Mouse (Mus musculus) 3T3-L1 (cell line): ENCODE measurements around the gene Sfi1.
"Not testable (repeated sequence)": the region's sequence is repeated elsewhere in the genome, so short reads cannot be mapped to it uniquely, and the experiment has no call there.

Experiments used
- DNase-seq: peaks from one replicate; pipeline ENCODE4 v3.0.0-alpha.2; 2015; ENCODE audit warnings: low read depth, low spot score

The Sfi1 gene

DNA sequence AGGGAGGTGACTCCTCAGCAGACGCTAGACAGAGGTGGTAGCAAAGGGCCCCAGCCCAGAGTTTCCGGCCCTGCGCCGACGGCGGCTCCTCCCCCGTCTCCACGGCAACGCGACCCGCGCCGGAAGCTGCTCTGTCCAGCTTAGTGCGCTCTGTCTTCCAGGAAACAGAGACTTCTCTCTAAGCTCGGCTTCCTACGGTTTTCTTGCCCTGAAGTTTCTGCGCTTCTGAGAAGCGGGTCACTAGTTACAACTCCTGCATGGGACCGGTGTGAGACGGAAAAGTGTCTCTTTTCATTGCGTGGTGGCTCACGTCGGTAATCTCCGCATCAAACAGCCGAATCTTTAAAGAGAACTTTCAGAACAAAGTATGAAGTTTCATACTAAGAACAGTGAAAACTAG is at the start of gene Sfi1:
Gene Sfi1 (minus strand): TSS at position 101 of the 400 bp plus-strand sequence.
- no peak for DNase-seq

DNA sequence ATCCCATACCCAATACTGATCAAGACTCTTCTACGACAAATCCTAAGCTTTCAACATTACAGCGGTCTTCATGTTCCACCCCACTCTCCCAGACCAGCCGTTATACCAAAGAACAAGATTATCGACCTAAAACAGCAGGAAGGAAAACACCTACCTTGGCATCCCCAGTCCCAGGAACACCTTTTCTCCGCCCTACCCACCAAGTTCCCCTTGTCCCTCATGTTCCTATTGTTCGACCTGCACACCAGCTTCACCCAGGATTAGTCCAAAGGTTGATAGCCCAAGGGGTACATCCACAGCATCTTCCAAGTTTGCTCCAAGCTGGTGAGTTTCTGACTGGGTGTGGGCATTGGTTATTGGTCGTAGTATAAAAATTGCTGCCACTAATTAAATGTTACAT is 49.1 kb upstream of the Sfi1 start:
- DNase-seq, result no peak

DNA sequence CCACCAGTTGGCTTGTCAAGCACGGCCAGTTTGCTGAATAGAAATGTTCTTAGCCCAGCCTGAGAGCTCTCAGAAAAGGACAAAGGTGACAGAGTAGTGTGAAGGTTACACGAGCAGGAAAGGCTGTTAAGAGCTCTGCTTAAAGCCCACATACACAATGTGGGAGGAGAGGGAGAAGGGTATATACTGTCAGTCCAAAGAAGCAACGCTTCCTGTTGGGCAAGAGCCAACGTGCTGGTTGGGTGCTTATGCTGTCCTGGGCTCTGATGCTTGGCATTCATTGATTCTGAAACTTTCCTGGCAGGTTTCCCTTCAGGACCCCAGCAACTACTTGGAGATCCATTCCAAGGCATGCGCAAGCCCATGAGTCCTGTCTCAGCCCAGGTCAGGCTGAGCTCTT is 42.0 kb upstream of the Sfi1 start:
- DNase-seq, result no peak

- DNase-seq, result no peak
These were observed 40.4 kb upstream of the Sfi1 start for GRCm38 (mm10) chr11:3233704-3234103.

DNA sequence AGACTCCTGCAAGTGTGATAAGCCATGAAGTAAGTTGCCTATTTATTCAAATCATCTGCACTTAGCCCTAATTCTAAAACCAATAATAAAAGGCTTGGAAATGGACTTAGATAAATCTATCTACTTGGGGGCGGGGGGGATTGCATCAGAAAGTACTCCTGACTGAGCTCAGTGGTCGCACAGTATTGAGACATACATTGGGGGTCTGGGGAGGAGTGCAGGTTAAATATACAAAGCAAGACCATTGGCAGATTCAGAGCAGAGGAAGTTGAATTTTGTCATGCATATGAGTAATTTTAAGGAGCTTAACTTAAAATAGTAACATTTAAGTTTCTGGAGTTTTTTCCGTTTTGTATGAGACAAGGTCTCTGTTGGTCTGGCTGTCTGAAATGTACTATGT is 39.0 kb upstream of the Sfi1 start:
- DNase-seq, result no peak

DNA sequence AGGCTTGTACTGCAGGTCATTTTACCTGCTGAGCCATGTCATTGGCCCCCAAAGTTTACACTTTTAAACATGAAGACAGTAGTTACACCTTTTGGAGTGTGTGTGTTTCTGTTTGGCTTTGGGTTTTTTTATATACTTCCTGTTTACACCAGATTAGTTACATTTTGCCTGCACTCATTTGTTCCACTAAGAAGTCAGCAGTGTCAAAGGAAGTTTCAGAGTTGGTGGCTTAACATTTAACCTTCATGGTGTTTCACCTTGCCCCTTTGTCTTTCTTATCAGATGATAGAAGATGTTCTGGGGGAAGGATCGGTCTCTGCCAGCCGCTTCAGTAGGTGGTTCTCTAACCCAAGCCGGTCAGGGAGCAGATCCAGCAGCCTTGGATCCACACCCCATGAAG is 33.9 kb upstream of the Sfi1 start:
- DNase-seq, result no peak

GRCm38 (mm10) chr11:3223105-3223504 is 29.8 kb upstream of the Sfi1 start:
- DNase-seq, result peak; percentile 27

GRCm38 (mm10) chr11:3212526-3212925 is 19.3 kb upstream of the Sfi1 start:
- peak; percentile 15 for DNase-seq

DNA sequence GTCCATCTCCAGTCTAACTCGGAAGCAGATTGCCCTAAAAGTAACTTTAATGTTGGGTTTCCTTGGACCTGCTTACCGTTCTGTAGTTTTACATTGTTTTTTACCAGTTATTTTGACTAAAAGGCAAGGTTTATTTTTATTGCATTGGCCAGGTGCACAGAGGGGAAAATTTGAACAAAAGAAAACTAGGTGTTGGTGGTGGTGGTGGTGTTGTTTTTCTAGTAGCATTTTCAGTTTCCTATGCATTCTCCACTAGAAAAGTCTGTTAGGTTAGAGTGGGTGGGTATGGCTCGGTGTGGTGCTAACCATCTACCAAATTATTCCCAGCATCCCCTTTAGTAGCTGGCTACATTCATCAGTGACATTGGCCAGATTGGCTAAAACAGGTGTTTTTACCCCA is 13.5 kb upstream of the Sfi1 start:
- DNase-seq, result no peak

GRCm38 (mm10) chr11:3205207-3205606 is 11.9 kb upstream of the Sfi1 start:
- DNase-seq, result no peak

DNA sequence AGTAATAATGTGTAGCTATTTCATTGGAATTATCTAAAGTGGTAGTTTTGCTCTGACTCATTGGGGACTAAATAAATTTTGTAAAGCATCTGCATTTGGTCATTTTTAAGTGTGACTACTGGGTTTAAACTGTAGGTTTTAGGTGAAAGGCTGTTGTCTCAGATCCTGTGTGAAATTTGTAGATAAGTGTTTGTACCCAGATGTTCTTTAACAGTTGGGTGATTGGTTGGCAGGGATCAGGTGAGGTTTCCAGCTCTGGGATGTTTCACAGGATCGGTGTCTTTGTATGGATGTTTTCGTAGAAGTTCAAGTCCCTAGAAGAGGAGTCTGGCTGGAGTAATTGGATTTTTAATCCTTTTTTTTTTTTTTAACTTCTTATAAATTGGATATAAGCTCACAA is 10.5 kb upstream of the Sfi1 start:
- DNase-seq, result no peak

GRCm38 (mm10) chr11:3202781-3203441 is 9.6 kb upstream of the Sfi1 start:
- DNase-seq, result peak; percentile 49

GRCm38 (mm10) chr11:3202231-3202701 is 9.0 kb upstream of the Sfi1 start, which contains the start of gene Eif4enif1:
Gene Eif4enif1 (plus strand): TSS chr11:3202392.
- DNase-seq, result peak; percentile 73

DNA sequence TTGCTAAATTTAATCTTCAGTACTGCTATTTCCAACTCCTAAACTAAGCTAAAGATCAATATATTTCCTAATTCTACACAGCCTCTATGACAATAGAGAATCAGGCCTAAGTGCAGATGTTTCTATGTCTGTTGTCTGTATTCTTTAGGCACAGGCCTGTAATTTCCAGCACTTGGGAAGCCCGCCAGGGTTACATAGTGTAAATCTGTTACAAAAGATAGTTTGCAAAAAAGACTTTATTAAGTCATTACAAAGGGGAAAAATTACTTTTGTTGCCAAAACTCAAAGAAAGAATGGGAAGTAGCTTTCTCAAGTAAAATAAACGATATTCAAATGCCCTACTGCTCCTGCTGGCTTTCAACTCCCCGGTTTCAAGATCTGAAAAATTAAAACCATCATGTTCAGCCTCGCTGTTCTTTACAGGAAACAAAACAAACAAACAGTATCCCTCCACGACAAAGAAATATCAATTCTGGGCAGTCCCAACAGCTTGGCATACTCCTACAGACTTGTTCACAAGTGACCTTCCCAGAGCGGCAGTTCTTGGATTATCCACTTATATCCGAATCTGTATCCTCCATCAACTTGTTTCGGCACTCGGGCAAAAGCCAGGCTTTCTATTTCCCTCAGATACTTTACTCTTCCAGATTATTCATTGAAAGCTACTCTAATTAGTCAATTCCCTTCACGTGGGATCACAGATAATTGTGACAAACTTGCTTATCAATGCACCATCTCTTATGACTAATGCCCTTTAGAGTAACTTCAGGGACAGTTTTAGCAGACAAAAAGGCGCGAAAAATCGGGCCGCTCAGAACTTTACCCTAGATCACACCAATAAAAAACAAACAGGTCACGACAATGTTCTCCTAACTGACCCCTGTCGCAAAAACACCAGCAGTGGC is 8.3 kb upstream of the Sfi1 start:
- DNase-seq, result peak; percentile 72

DNA sequence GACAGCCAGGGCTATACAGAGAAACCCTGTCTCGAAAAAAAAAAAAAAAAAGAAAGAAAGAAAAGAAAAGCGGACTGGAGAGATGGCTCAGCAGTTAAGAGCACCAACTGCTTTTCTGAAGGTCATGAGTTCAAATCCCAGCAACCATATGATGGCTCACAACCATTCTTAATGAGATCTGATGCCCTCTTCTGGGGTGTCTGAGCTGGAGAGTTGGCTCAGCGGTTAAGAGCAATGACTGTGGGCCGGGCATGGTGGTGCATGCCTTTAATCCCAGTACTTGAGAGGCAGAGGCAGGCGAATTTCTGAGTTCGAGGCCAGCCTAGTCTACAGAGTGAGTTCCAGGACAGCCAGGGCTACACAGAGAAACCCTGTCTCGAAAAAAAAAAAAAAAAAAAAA is 7.4 kb upstream of the Sfi1 start:
- DNase-seq, result not testable (repeated sequence)

GRCm38 (mm10) chr11:3182707-3183106 is 10.6 kb downstream of the Sfi1 start:
- DNase-seq, result not testable (repeated sequence)

DNA sequence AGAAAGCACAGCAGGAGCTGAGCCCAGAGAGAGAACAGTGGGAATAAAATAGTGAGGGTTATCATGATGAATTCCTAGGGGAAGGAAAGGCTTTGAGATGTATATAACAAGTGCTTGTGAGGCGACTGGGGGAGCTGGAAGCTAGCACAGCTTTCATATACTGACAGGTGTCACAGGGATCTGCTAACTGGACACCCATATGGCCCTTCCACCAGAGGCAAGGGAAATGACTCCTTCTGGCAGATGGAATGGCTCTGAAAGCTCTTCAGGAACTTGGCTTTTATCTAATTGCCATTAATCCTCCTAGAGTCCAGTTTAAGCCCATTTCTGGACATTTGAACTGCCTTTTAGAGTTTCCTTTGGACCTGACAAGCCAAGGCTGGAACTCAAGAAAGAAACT is 11.3 kb downstream of the Sfi1 start:
- not testable (repeated sequence) for DNase-seq

DNA sequence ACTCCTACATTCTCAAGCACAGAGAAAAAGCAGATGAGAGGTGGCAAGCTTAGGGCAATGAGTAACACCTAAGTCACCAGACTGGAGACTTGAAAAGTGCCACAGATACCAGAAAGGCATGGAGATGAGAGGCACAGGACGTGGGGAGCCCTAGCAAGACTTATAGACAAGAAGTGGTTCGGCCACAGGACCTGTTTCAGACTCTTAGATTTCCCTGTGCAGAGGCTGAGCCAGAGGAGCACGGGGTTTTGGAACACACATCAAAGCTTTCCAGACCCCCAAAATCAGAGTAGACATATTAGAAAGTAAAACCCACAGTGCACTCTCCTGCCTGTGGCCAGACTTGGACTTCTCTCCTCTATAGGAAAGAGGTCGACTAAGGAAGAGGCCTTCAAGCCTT is 12.0 kb downstream of the Sfi1 start:
- DNase-seq, result peak; percentile 63

DNA sequence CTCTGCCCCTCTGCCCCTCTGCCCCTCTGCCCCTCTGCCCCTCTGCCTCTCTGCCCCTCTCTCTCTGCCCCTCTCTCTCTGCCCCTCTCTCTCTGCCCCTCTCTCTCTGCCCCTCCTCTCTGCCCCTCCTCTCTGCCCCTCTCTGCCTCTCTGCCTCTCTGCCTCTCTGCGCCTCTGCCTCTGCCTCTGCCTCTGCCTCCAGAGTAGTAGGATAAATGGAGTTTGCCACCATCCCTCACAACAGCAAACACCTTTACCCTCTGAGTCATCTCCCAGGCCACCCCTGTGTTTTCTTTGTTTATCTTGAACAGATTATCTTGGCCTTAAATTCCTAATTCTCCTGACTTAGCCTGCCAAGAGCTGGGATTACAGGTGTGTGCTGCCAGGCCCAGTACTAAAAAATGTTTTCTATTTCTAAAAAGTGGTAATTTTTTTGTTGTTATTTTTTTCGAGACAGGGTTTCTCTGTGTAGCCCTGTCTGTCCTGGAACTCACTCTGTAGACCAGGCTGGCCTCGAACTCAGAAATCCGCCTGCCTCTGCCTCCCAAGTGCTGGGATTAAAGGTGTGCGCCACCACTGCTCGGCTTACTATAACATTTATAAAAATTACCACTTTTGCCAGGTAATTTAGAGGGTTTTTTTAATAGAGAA is 12.6 kb downstream of the Sfi1 start:
- not testable (repeated sequence) for DNase-seq

- not testable (repeated sequence) for DNase-seq
These were observed 13.6 kb downstream of the Sfi1 start for GRCm38 (mm10) chr11:3179726-3180092.

DNA sequence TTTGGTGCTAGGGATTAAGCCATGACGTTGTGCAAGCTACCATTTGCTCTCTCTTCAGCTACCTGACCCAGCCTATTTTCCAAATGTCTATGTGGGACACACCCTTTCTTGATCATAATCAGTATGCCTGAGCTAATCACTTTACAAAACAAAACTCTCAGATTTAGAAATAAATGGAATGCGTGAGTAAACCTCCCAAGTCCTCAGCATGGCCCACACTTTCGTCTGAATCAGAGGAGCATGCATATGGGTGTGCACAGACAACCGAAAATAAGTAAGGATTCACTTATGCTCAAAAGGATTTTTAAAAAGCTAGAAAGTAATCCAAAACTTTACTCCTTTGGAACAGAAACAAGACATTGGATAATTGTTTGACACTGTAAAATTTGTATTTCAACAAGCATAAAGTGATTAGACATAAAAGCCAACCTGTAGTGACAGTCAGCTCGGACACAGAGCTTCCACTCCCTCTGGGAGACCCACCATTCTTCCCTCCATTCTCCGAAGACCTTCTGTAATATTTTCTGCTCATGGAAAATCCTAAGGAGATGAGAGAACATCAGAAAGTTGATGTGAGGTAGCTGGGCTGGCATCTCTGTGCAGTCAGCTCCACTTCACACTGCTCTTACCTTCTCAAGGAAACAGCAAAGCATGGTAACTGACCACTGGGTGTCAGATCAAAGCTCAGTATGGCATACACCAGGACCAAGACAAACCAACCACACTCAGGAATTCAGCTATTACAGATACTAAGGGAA is 14.1 kb downstream of the Sfi1 start:
- peak; percentile 43 for DNase-seq
